Mouse (Mus musculus) myocyte (in vitro differentiated cells): ENCODE measurements at regions not wholly inside any gene's neighbourhood (a gene's known extent, or its start where the extent isn't known, plus 50 kb on each side); places are given as distances from the start of the nearest gene placed in this dataset.

ENCODE experiments used
- H3K27me3 ChIP-seq: one replicate; pipeline ENCODE4 v1.6.1; 2011; ENCODE audit not compliant: control insufficient read depth, insufficient read depth, insufficient read length
- H3K36me3 ChIP-seq: one replicate; pipeline ENCODE4 v1.6.1; 2011; ENCODE audit not compliant: control insufficient read depth, insufficient read depth
- H3K4me2 ChIP-seq: one replicate; pipeline ENCODE4 v1.6.1; 2011; ENCODE audit warnings: low read depth, control low read depth
- H3K4me3 ChIP-seq: one replicate; pipeline ENCODE4 v1.5.1; 2011; ENCODE audit warnings: mild to moderate bottlenecking, control low read depth, moderate library complexity
- H3K79me2 ChIP-seq: one replicate; pipeline ENCODE4 v1.6.1; 2011; ENCODE audit not compliant: control insufficient read depth, insufficient read depth
- H3ac ChIP-seq: one replicate; pipeline ENCODE4 v1.6.1; 2011; ENCODE audit not compliant: control insufficient read depth, insufficient read length
- CEBPB ChIP-seq: IDR thresholded peaks from 2 replicates; pipeline ENCODE4 v1.6.1; 2011; ENCODE audit warnings: mild to moderate bottlenecking, moderate library complexity; ENCODE audit not compliant: poor library complexity, insufficient read depth, severe bottlenecking
- E2F4 ChIP-seq: IDR thresholded peaks from one replicate; pipeline ENCODE4 v1.6.1; 2011; ENCODE audit warnings: mild to moderate bottlenecking, control low read depth, moderate library complexity; ENCODE audit not compliant: insufficient read depth
- MAX ChIP-seq: IDR thresholded peaks from one replicate; pipeline ENCODE4 v1.6.1; 2011; ENCODE audit warnings: low read depth, mild to moderate bottlenecking, control low read depth
- MYOD1 ChIP-seq, 3 experiments: IDR thresholded peaks; one replicate each; pipeline ENCODE4 v1.6.1; 2011; ENCODE audit warnings: control low read depth in 2 of 3, low read depth in 2 of 3, mild to moderate bottlenecking in 2 of 3, moderate library complexity in 1 of 3; ENCODE audit not compliant: insufficient read length in 2 of 3, control insufficient read depth in 1 of 3
- MYOG ChIP-seq, 3 experiments: IDR thresholded peaks; one replicate each; pipeline ENCODE4 v1.6.1; 2011; ENCODE audit warnings: control low read depth in 2 of 3, low read depth in 2 of 3, mild to moderate bottlenecking in 2 of 3; ENCODE audit not compliant: insufficient read length in 2 of 3, control insufficient read depth in 1 of 3, insufficient read depth in 1 of 3
- POLR2A ChIP-seq: IDR thresholded peaks from one replicate; pipeline ENCODE4 v1.6.1; 2011; ENCODE audit warnings: low read depth, mild to moderate bottlenecking, control low read depth, moderate library complexity; ENCODE audit not compliant: insufficient read length
- POLR2AphosphoS2 ChIP-seq: IDR thresholded peaks from one replicate; pipeline ENCODE4 v1.6.1; 2011; ENCODE audit warnings: low read depth, control low read depth; ENCODE audit not compliant: insufficient read length
- REST ChIP-seq: IDR thresholded peaks from one replicate; pipeline ENCODE4 v1.6.1; 2011; ENCODE audit warnings: mild to moderate bottlenecking, control low read depth, moderate library complexity; ENCODE audit not compliant: insufficient read depth, insufficient read length
- SRF ChIP-seq: IDR thresholded peaks from one replicate; pipeline ENCODE4 v1.6.1; 2011; ENCODE audit warnings: low read depth; ENCODE audit not compliant: control insufficient read depth, insufficient read length
- TCF12 ChIP-seq: IDR thresholded peaks from one replicate; pipeline ENCODE4 v1.6.1; 2011; ENCODE audit warnings: mild to moderate bottlenecking, control low read depth; ENCODE audit not compliant: poor library complexity, insufficient read depth, severe bottlenecking
- TCF3 ChIP-seq: IDR thresholded peaks from one replicate; pipeline ENCODE4 v1.6.1; 2011; ENCODE audit warnings: low read depth, control low read depth; ENCODE audit not compliant: insufficient read length
- USF1 ChIP-seq: IDR thresholded peaks from one replicate; pipeline ENCODE4 v1.6.1; 2011; ENCODE audit warnings: low read depth, mild to moderate bottlenecking, control low read depth, moderate library complexity

GRCm38 (mm10) chr7:142593729-142594375 lies 61.4 kb downstream of the Mrpl23 start:
- H3K4me3 ChIP-seq, result no peak overlapping the region
- no peak for TF ChIP-seq REST
- TF ChIP-seq TCF3, result no peak
- no peak overlapping the region for H3K4me2 ChIP-seq
- no peaks in the 10 kb centered on the region for H3K79me2 ChIP-seq
- no peaks in the 10 kb centered on the region for H3K27me3 ChIP-seq
- no peak overlapping the region for H3ac ChIP-seq
- no peaks in the 10 kb centered on the region for H3K36me3 ChIP-seq

- TF ChIP-seq E2F4, result no peak
- TF ChIP-seq SRF, result no peak
- TF ChIP-seq MYOD1 (IDR thresholded peaks at IDR 0.05; ENCODE audit: control insufficient read depth in 1 of 3, insufficient read length in 2 of 3, low read depth in 2 of 3), result no peak
- TF ChIP-seq CEBPB, result no peak
- no peak for TF ChIP-seq MYOG (IDR thresholded peaks at IDR 0.05; ENCODE audit: control insufficient read depth in 1 of 3, insufficient read depth in 1 of 3, insufficient read length in 2 of 3, low read depth in 2 of 3)
- TF ChIP-seq USF1, result no peak
- no peak for TF ChIP-seq POLR2A
- TF ChIP-seq TCF12, result no peak
- no peak for TF ChIP-seq POLR2AphosphoS2
- TF ChIP-seq MAX, result no peak
- no peak for TF ChIP-seq TCF3
- TF ChIP-seq REST, result no peak
- Histone ChIP-seq H3ac (no peak overlapping the region), H3K4me2 (no peak overlapping the region), H3K27me3 (no peaks in the 10 kb centered on the region), H3K36me3 (no peaks in the 10 kb centered on the region), H3K79me2 (no peaks in the 10 kb centered on the region), H3K4me3 (no peak overlapping the region)
Observed at GRCm38 (mm10) chr7:142595412-142595811, 62.9 kb downstream of the Mrpl23 start.

GRCm38 (mm10) chr7:142596211-142596610 lies 63.7 kb downstream of the Mrpl23 start:
- H3K4me2 ChIP-seq, result no peak overlapping the region
- no peaks in the 10 kb centered on the region for H3K79me2 ChIP-seq
- H3K36me3 ChIP-seq, result no peaks in the 10 kb centered on the region
- no peak overlapping the region for H3ac ChIP-seq
- TF ChIP-seq SRF (no peak), TCF12 (no peak), MAX (no peak), MYOG (IDR thresholded peaks at IDR 0.05; ENCODE audit: control insufficient read depth in 1 of 3, insufficient read depth in 1 of 3, insufficient read length in 2 of 3, low read depth in 2 of 3) (no peak), CEBPB (no peak), POLR2A (no peak), MYOD1 (IDR thresholded peaks at IDR 0.05; ENCODE audit: control insufficient read depth in 1 of 3, insufficient read length in 2 of 3, low read depth in 2 of 3) (no peak), E2F4 (no peak), POLR2AphosphoS2 (no peak), USF1 (no peak), TCF3 (no peak), REST (no peak)
- H3K27me3 ChIP-seq, result no peaks in the 10 kb centered on the region
- no peak overlapping the region for H3K4me3 ChIP-seq

- H3K79me2 ChIP-seq, result no peaks in the 10 kb centered on the region
- no peak overlapping the region for H3ac ChIP-seq
- TF ChIP-seq USF1 (no peak), E2F4 (no peak), TCF3 (no peak), SRF (no peak), MAX (no peak), POLR2AphosphoS2 (no peak), TCF12 (no peak), REST (no peak), MYOG (IDR thresholded peaks at IDR 0.05; ENCODE audit: control insufficient read depth in 1 of 3, insufficient read depth in 1 of 3, insufficient read length in 2 of 3, low read depth in 2 of 3) (no peak), POLR2A (no peak), CEBPB (no peak), MYOD1 (IDR thresholded peaks at IDR 0.05; ENCODE audit: control insufficient read depth in 1 of 3, insufficient read length in 2 of 3, low read depth in 2 of 3) (no peak)
- no peak overlapping the region for H3K4me2 ChIP-seq
- no peak overlapping the region for H3K4me3 ChIP-seq
- H3K27me3 ChIP-seq, result no peaks in the 10 kb centered on the region
- no peaks in the 10 kb centered on the region for H3K36me3 ChIP-seq
Observed at GRCm38 (mm10) chr7:142597961-142598360, 65.5 kb downstream of the Mrpl23 start.

- Histone ChIP-seq H3K27me3 (no peaks in the 10 kb centered on the region), H3K4me3 (no peak overlapping the region), H3K79me2 (no peaks in the 10 kb centered on the region), H3K36me3 (no peaks in the 10 kb centered on the region), H3ac (no peak overlapping the region), H3K4me2 (peak overlapping the region; percentile 21)
- TF ChIP-seq REST (no peak), MAX (no peak), POLR2AphosphoS2 (no peak), TCF12 (no peak), MYOG (IDR thresholded peaks at IDR 0.05; ENCODE audit: control insufficient read depth in 1 of 3, insufficient read depth in 1 of 3, insufficient read length in 2 of 3, low read depth in 2 of 3) (peak in 2 of 3 experiments; percentile 43 to 76), POLR2A (peak; percentile 4), E2F4 (no peak), SRF (no peak), CEBPB (no peak), USF1 (no peak), TCF3 (no peak), MYOD1 (IDR thresholded peaks at IDR 0.05; ENCODE audit: control insufficient read depth in 1 of 3, insufficient read length in 2 of 3, low read depth in 2 of 3) (peak in 2 of 3 experiments; percentile 38 to 44)
Observed at GRCm38 (mm10) chr7:142599942-142600341, 66.7 kb downstream of the Igf2 start.
